Mouse (Mus musculus) adipocyte (in vitro differentiated cells): ENCODE results near the gene Arhgap15.

Experiments used
- DNase-seq: peaks from one replicate; pipeline ENCODE4 v3.0.0-alpha.2; 2016; ENCODE audit warnings: low spot score

Arhgap15 gene

DNA sequence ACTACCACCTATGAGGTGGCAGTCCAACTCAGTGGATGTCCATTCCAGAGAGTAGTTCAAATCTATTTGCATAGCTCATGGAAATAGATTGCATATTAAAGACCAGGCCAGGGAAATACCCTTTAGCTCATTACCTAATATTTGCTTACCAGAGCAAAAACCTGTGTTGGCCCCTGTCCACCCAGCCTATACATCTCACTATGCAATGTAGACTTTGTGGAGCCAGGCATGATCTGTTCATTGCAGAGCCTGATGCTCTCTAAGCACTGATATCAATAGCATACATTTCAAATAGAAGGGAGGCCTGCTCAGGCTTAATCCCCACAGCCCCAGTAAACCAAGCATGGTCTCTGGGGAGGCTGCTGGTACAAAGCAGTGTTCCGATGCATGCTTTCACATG is 689.4 kb downstream of the Arhgap15 start:
- DNase-seq, result no peak

DNA sequence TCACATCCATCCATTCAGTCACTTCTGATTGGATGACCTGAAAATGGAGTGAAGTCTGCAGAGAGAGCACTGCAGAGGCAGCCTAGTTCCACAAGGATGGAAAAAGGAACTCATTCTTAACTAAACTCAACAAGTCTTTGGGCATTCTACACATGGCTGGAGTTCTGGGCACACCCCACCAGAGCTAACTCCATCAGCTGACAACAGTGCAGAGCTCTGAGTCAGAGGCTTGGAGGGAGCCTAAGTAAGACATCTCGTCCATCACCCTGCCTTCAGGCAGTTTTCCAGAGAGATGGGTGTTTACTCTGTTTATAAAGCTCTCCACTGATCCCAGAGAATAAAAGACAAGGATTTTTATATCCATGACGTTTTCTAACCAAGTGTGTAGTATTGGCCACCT is 696.3 kb downstream of the Arhgap15 start:
- no peak for DNase-seq
